Mouse (Mus musculus) heart, adult 8-10 months (tissue): ENCODE data around the gene Rnase4. TPM values are rescaled to one million over a fixed set of nuclear protein-coding genes. Genes with fewer than 3 reads are reported as not detected.

Experiments
- DNase-seq: peaks from one replicate; pipeline ENCODE4 v3.0.0; 2022; ENCODE audit warnings: low spot score
- total RNA-seq, 4 experiments: library from RNA; stranded (reverse); gene quantifications; 2 replicates each; pipeline ENCODE4 v1.2.4; 2022

Gene Rnase4
- 10 to 100 TPM; 38.7 to 52.9 (median 46.5) TPM for total RNA-seq

DNA sequence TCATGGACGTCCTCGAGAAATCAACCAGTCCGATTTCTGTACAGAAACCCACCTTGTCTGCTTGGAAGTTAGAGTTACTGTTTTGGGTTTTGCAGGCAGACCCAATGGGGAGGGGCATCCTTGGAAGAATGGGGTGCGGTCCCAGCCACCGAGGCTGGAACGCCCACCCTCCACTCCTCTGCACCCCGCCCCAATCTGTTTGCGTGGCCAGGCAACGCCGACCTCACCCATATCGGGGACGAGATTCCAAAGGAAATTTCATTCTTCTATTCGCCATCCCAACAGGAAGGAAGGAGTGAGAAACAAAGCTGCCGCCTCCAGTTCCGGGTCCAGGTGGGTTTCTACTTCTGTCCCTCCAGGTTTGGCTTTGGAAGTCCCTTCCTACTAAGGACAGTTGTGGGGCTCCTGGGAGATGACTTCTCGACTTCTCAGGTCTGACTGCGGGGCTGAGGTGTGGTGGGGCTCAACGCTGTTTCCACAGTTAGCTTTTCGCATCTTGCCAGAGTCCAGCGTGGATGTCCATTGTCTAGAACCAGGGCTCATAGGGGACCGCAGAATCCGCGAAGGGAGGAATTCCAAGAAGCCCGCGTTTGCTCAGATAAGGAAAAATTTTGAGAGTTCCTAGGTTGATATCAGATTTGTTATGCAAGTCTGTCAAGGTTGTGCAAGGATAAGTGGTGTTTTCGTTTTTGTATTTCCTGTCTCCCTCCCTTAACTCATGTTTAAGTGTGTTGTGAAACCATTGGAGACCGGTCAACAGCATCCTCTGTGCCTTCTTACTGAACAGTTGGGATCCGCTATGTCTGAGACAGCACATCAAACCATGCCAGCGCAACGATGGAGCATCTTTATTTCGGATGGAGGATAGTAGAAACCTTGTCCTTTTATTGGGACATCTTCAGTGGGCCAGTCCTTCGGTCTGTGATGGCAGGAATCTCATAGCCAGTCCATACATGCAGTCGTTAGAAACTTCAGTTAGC is at the start of gene Rnase4, which contains the start of gene Ang:
Gene Rnase4 (plus strand): TSS at position 157 of the 980 bp plus-strand sequence.
Gene Ang (plus strand): TSS at position 230 of the 980 bp plus-strand sequence.
- DNase-seq: peak; percentile 78

DNA sequence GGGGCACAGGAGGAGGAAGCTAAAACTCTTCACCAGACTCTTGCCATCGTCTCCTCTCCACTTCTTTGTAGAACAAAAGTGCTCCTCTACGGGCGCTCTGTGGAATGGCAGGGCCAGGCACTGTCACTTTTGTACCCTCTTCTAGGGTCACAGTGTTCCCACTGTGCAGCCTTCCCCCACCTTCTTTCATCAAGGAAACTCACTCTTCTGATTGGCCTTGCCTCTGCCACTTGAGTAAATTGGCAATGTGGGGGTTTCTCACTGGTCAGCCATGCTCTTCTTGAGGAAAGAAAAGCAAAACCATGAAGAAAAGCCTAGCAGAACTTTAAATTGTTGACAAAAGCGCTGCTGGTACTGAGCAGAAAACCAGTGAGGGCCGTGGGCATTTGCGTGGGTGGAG is 49.1 kb upstream of the Rnase4 start, which contains the start of gene Rnase9:
Gene Rnase9 (minus strand): TSS at position 101 of the 400 bp plus-strand sequence.
- DNase-seq: no peak

GRCm38 (mm10) chr14:51047846-51048245 is 43.0 kb upstream of the Rnase4 start:
- no peak for DNase-seq

- DNase-seq: no peak
Observed at GRCm38 (mm10) chr14:51050063-51050462, 40.8 kb upstream of the Rnase4 start, which contains the start of gene Rnase11. TSS of gene Rnase11 (minus strand) at chr14:51050163.

DNA sequence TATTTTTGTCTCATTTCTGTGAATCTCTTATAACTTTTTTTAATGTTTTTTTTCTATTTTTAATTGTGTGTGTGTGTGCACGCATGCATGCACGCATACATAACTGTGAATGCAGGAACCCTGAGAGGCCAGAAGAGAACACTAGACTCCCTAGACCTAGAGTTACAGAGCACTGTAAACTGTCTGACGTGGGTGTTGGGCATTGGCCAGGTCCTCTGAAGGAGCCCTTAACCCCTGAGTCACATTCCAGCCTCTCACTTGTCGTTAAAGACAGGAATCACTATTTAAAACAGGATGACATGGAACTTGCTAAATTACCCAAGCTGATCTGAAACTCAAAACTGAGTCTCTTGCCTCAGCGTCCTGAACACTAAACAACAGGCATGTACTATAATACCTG is 38.9 kb upstream of the Rnase4 start:
- DNase-seq: no peak

- DNase-seq: no peak
Observed at GRCm38 (mm10) chr14:51053176-51053575, 37.7 kb upstream of the Rnase4 start.

DNA sequence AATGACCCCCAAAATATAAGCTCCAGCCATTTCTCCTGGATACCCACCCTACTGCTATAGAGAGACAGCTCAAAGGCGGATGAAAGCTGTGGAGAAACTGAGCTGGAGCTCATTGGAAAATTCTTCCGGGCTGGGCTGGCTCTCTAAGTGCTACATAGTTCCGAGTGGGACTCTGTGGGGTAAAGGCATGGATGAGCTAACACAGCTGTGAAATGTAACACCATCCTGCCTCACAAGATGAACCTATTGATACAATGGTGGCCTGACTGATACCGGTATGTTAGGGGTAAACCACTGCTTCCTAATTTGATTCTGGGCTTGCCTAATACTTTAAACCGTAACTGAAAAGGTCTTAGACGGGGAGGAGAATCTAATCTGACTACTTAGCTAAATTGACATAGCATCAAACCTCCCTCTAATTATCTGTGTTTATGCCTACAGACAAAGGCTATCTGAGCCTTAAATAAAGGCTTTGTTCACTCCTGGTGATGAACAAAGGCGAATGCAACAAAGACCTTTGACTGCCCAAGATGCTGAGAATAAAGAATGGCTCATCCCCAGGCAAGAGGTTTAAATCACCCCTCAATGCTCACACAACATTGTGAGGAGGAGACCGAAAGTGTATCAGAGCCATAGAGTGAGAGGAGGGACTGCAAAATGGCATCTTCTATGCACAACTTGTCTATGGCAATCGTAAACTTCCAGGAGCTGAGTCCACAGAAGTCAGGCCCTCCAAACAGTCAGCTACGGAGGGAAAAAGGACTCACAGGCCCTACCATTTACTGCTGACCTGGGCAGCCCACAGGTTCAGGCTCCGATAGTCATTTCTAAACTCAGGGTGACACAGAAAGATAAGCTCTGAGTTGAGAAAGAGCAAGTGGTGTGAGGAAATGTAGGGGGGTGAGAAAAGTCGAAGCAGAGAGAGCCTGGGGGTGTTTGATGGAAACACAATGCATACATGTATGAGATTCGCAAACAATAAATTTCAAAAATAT is 36.3 kb upstream of the Rnase4 start:
- no peak for DNase-seq

DNA sequence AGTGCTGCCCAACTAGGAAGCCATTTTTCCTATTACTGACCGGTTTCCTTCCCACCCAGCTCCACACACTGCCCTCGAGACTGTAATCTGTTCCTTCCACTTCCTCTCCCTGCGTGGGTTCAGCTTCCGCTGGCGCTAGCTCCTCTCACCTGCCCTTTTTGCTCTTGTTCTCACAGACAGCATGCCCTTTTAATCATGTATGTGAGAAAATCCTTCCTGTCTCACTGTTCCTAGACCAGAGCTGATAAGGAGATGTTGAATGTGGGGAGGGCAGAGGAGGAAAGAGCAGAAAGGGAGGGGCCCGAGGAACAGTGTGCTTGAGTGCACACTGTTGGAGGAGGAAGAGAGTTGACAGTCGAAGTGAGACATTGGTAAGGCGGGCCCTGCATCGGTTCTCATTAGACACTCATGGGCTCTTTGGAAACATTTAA is 33.5 kb upstream of the Rnase4 start, which contains the start of gene Rnase12:
Gene Rnase12 (minus strand): TSS at position 261 of the 431 bp plus-strand sequence.
- DNase-seq: no peak

- DNase-seq: no peak
Observed at GRCm38 (mm10) chr14:51060761-51061160, 30.1 kb upstream of the Rnase4 start.

DNA sequence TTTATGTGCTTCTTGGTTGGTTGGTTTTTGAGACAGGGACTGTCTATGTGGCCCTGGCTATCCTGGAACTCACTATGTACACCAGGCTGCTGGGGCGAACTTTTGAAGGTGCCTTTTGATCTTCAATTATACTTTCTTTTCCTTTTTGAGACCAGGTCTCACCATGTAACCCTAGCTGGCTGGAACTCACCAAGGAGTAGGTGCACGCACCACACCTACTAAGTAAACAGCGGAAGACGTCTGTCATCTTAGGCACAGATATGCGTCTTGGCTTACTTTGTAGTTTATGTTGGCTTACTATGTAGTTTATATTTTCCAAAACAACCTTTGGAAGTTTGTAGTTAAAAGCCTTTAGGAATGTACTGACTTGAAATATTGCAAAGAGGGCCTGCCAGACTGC is 21.9 kb upstream of the Rnase4 start:
- DNase-seq: no peak

DNA sequence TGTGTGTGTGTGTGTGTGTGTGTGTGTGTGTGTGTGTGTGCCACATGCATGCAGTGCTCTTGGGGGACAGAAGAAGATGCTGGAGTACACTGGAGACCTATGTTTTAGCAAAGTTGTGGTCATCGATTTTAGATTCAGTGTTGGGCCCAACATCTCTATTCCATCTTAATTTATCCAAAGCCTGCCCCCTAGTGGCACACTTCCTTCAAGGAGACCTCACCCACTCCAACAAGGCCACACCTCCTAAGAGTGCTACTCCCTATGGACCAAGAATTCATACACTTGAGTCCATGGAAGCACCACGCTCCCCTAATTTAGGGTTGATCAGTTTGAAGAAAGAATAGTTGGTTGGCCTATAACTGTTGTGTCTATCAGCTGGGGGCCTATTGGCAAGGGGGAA is 21.3 kb upstream of the Rnase4 start:
- DNase-seq: no peak

GRCm38 (mm10) chr14:51074335-51074734 is 16.5 kb upstream of the Rnase4 start, which contains the start of gene Olfr750:
TSS of gene Olfr750 (minus strand) at chr14:51074435.
- DNase-seq: no peak

DNA sequence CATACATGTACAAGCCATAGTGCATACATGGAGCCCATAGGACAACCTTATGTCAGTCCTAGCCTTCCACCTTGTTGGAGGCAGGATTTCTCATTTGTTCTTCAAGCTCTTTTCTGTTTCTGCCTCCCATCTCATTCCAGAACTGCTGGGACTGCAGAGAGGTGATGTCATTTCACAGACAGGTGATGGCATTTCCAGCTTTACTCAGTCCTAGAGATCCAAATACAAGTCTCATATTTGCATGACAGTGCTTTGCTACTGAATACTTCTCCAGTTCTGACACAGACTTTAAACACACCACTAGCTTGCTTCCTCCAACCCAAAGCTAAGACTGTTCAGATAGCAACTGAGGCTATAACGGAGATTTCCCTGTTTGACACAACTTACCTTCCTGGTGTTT is 11.7 kb upstream of the Rnase4 start:
- DNase-seq: no peak

DNA sequence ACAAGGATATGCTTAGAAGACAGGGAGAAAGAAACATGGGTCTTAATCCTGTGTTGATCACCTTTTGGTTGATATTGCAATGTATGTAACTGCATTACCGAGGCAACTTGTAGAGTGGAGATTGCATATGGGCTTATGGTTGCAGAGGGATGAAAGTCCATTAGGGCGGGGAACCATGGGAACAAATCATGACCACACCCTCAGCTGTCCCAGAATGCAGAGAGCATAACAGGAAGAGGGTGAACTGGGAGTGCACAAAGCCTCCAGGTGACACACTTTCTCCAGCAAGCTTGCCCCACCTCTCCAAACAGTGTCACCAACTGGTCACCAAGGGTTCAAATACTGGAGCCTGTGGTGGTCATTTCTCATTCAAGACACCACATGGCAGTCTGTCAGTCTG is 9.8 kb upstream of the Rnase4 start:
- DNase-seq: no peak

DNA sequence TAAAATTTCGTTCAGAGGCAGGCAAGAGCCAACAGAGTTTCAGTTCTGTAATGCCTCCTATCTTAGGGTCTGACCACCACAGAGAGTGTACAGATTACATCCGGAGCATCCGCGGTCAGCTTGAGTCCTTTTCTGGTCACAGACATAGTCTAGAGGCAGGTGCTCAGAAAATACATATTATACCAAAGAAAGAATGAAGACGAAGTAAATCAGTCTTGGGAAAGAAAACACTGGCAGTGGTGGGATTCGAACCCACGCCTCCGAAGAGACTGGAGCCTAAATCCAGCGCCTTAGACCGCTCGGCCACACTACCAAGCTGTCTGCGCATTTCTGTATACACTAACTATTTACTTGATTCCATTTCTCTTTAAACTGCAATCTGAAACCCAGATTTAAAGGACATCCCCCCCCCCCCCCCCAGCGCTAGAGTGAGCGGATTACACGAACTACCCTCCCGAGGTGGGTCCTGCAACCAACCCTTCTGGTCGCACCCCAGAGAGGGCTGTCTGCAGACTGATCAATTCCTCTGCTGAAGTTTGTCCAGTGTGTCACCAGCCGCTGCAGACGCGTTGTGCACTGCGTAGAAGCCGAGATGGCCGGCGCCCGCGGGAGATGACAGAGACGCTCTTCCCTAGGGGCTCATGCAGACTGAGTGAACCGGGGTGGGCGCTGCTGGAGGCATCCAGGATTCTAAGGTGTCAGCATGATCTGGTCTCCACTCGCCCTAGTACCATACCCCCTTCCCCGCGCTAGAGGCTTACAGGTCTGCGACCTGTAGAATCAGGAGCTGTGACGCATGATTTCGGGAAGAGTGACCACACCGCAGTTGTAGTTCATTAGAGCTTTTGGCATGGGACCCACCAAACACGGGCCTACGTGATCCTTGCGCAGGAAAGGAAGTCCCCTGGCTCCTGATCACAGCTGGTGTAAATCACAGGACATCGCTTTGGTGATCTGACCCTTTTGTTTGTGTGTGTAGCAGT is 8.0 kb upstream of the Rnase4 start:
- DNase-seq: peak; percentile 86

DNA sequence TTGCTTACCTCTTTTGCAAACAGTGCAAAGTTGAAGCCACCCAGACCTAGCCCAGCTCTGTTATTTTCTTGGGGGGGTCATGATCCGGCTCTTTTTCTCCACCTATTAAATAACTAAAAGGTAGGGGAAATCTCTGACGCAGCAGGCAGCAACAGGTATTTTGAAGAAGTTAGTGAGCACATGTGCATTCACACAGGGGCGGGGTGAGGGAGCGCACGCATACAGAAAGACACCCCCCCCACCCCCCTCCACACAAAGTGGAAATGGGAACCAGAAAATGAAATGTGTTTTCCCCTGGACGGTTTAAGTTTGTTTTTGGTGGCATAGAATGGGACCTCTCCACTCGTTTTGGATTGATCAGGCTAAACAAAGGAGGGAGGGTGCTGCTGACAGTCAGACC is 7.1 kb upstream of the Rnase4 start:
- DNase-seq: no peak

GRCm38 (mm10) chr14:51085086-51085485 is 5.8 kb upstream of the Rnase4 start:
- DNase-seq: no peak

- DNase-seq: no peak
Observed at GRCm38 (mm10) chr14:51085911-51086310, 5.0 kb upstream of the Rnase4 start.

DNA sequence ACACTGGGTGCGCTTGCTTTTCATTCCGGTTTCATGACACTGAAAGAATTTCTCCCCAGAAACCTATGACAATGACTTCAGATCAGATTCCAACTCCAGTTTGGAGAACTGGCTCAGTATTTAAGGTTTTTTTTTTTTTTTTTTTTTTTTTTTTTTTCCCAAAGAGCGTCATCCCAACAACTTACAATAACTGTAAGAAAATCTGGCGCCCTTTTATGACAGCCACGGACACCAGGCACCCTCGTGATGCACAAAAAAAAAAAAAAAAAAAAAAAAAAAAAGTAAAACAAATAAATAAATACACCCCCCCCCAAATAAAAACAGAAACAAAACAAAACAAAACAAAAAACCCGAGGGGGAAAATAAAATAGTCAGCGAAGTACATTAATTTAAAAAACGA is 3.1 kb upstream of the Rnase4 start:
- DNase-seq: no peak
